In the genomic region with DNA sequence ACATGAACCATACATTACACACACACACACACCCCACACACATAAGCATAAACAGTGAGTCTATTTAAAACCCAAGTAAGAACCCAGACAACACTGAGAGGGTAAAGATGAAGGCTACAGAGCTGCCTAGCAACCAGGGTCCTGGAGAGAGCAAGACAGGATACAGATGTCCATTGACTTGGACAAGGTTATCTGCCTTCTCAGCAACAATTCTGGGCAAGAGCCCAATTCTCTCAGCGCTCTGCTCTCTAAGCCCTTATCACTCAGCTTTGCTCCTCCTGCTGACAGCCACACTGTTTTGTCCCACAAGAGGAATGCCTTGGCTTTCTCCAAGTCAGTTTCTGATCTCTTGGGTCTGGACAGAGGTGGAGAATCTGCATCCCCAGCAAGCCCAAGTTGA, we compare ENCODE assay signal across 10 mouse cellular contexts. TPM values are rescaled to one million over a fixed set of nuclear protein-coding genes. Genes with fewer than 3 reads are reported as not detected.
DNase-seq lines count a peak whose midpoint lies in the region; ATAC-seq and TF ChIP-seq lines count a peak whose summit lies in the region.
"Had no signal": no experiment of that assay in that cellular context is flagged by ENCODE, and none has a peak within 500 bp of the region (broad histone marks: within the 10 kb centered on the region; RNA-seq: fewer than 3 reads in every experiment).

No protein-coding gene starts in this region.

- H3K27me3 ChIP-seq in lung, postnatal 0 days (replicated peaks; ENCODE audit: insufficient read depth, low read length): no peaks in the 10 kb centered on the region
- H3K27me3 ChIP-seq: neural tube, embryonic 12.5 days had no signal

- H3K4me1 ChIP-seq in lung, postnatal 0 days (ENCODE audit: insufficient read depth, low read depth, low read length): no peaks in the 10 kb centered on the region
- H3K4me1 ChIP-seq: neural tube, embryonic 12.5 days had no signal

- no peak overlapping the region for H3K4me2 ChIP-seq in lung, postnatal 0 days (replicated peaks; ENCODE audit: low read depth, low read length)
- H3K4me2 ChIP-seq: neural tube, embryonic 12.5 days had no signal

- no peak overlapping the region for H3K27ac ChIP-seq in lung, postnatal 0 days (ENCODE audit: low read length)
- H3K27ac ChIP-seq: neural tube, embryonic 12.5 days had no signal

- H3K9me3 ChIP-seq in lung, postnatal 0 days (ENCODE audit: low read length): no peaks in the 10 kb centered on the region
- H3K9me3 ChIP-seq: neural tube, embryonic 12.5 days had no signal

- peak; percentile 92 for ATAC-seq in lung, postnatal 0 days
- peak; percentile 84 for ATAC-seq in common myeloid progenitor, adult 5-6 weeks (replicated peaks; ENCODE audit: low read depth, poor library complexity, severe bottlenecking)
- ATAC-seq in hematopoietic stem cell, adult 5-6 weeks (replicated peaks in 1 of 2; ENCODE audit: insufficient read depth in 1 of 2, low FRiP score in 2 of 2, low TSS enrichment in 1 of 2, low read depth in 1 of 2, poor library complexity in 2 of 2, severe bottlenecking in 2 of 2): peak; percentile 61 to 74
- peak; percentile 96 for ATAC-seq in megakaryocyte-erythroid progenitor cell, adult 5-6 weeks (replicated peaks; ENCODE audit: low FRiP score, low TSS enrichment, poor library complexity, severe bottlenecking)

- H3K4me3 ChIP-seq in lung, postnatal 0 days (ENCODE audit: low read depth, low read length): no peak overlapping the region
- H3K4me3 ChIP-seq: neural tube, embryonic 12.5 days had no signal

- no peaks in the 10 kb centered on the region for H3K36me3 ChIP-seq in lung, postnatal 0 days (ENCODE audit: insufficient read depth, low read length)
- H3K36me3 ChIP-seq: neural tube, embryonic 12.5 days had no signal

- TF ChIP-seq EP300 in lung, postnatal 0 days (IDR thresholded peaks at IDR 0.05): no peak

- WGBS in lung, postnatal 0 days: 19% methylated on average over 1 of the region's 1 CpGs

- no peak overlapping the region for H3K9ac ChIP-seq in lung, postnatal 0 days (replicated peaks; ENCODE audit: low read depth)
- H3K9ac ChIP-seq: neural tube, embryonic 12.5 days had no signal

- peak; percentile 32; the same call in 1 of the 2 replicates for TF ChIP-seq CTCF in lung, postnatal 0 days (IDR thresholded peaks at IDR 0.05)

- DNase-seq in lung, postnatal 0 days (ENCODE audit: low spot score): peak; percentile 83
- no peak for DNase-seq in lung, postnatal 25 days (ENCODE audit: low spot score)
- DNase-seq in left cerebral cortex, adult 8-10 months (ENCODE audit: low spot score in 2 of 2): no peak
- no peak for DNase-seq in embryo, embryonic 10 days (ENCODE audit: low spot score)
- DNase-seq: cerebellum, adult 8-10 months; gastrocnemius, postnatal 36 days had no signal

RNA-seq across cellular contexts. Expression of a gene that starts 9.7 kb away (rescaled TPM):
- 73.4 and 74.2 TPM in 2 replicates for polyA plus RNA-seq in lung, postnatal 0 days (2015; fragmentation: Nextera tagmentation; extraction: Ambion mirVana)
- total RNA-seq in common myeloid progenitor, adult 5-6 weeks (2017): 139 and 158 TPM in 2 replicates
- total RNA-seq in hematopoietic stem cell, adult 5-6 weeks (2017): 159 and 187 TPM in 2 replicates
- total RNA-seq in megakaryocyte-erythroid progenitor cell, adult 5-6 weeks (2014; fragmentation: Nextera tagmentation): 38.0 and 65.7 TPM in 2 replicates
- total RNA-seq in megakaryocyte-erythroid progenitor cell, adult 5-6 weeks (2017): 132 and 179 TPM in 2 replicates
- 10 to 100 TPM; 67.7 to 75.2 (median 72.8) TPM for total RNA-seq in left cerebral cortex, adult 8-10 months (2022)

RNA-seq across cellular contexts. Expression of a gene that starts 27.8 kb away (rescaled TPM):
- polyA plus RNA-seq in lung, postnatal 0 days (2015; fragmentation: Nextera tagmentation; extraction: Ambion mirVana): 0.58 and 0.64 TPM in 2 replicates
- 0.05 TPM in 1 of 2 replicates, not detected in the other for total RNA-seq in common myeloid progenitor, adult 5-6 weeks (2017)
- total RNA-seq in hematopoietic stem cell, adult 5-6 weeks (2017): 0.13 and 0.15 TPM in 2 replicates
- not detected in 2 replicates for total RNA-seq in megakaryocyte-erythroid progenitor cell, adult 5-6 weeks (2014; fragmentation: Nextera tagmentation)
- not detected in 2 replicates for total RNA-seq in megakaryocyte-erythroid progenitor cell, adult 5-6 weeks (2017)
- not detected for total RNA-seq in left cerebral cortex, adult 8-10 months (2022)
- total RNA-seq: gastrocnemius, postnatal 36 days had no signal

RNA-seq across cellular contexts. Expression of a gene that starts 37.0 kb away (rescaled TPM):
- polyA plus RNA-seq in lung, postnatal 0 days (2015; fragmentation: Nextera tagmentation; extraction: Ambion mirVana): 9.3 and 11.9 TPM in 2 replicates
- 0.44 and 1.5 TPM in 2 replicates for total RNA-seq in common myeloid progenitor, adult 5-6 weeks (2017)
- total RNA-seq in hematopoietic stem cell, adult 5-6 weeks (2017): 1.0 and 2.7 TPM in 2 replicates
- 0.89 TPM in 1 of 2 replicates, not detected in the other for total RNA-seq in megakaryocyte-erythroid progenitor cell, adult 5-6 weeks (2014; fragmentation: Nextera tagmentation)
- not detected in 2 replicates for total RNA-seq in megakaryocyte-erythroid progenitor cell, adult 5-6 weeks (2017)
- under 1 TPM; 0.19 to 0.46 (median 0.37) TPM for total RNA-seq in left cerebral cortex, adult 8-10 months (2022)

RNA-seq across cellular contexts. Expression of a gene that starts 41.7 kb away (rescaled TPM):
- 0.27 and 0.41 TPM in 2 replicates for polyA plus RNA-seq in lung, postnatal 0 days (2015; fragmentation: Nextera tagmentation; extraction: Ambion mirVana)
- total RNA-seq in common myeloid progenitor, adult 5-6 weeks (2017): 0.63 TPM in 1 of 2 replicates, not detected in the other
- total RNA-seq in hematopoietic stem cell, adult 5-6 weeks (2017): 3.1 and 3.4 TPM in 2 replicates
- total RNA-seq in megakaryocyte-erythroid progenitor cell, adult 5-6 weeks (2014; fragmentation: Nextera tagmentation): 2.8 TPM in 1 of 2 replicates, not detected in the other
- total RNA-seq in megakaryocyte-erythroid progenitor cell, adult 5-6 weeks (2017): 0.95 and 6.7 TPM in 2 replicates
- not detected for total RNA-seq in left cerebral cortex, adult 8-10 months (2022)
- polyA plus RNA-seq: neural tube, embryonic 12.5 days had no signal
